Mouse (Mus musculus) layer of hippocampus, adult 2 months (tissue): ENCODE data around the gene Vdac1. TPM values are rescaled to one million over a fixed set of nuclear protein-coding genes. Genes with fewer than 3 reads are reported as not detected.

ENCODE experiments used
- DNase-seq, 2 experiments: peaks; one replicate each; pipeline ENCODE4 v3.0.0; 2022; ENCODE audit warnings: low spot score in 2 of 2
- H3K27ac ChIP-seq: fragments of 200-600 bp; 2 replicates; pipeline ENCODE4 v1.8.1; 2022
- H3K4me3 ChIP-seq: fragments of 200-600 bp; 2 replicates; pipeline ENCODE4 v1.8.1; 2022; ENCODE audit warnings: mild to moderate bottlenecking
- CTCF ChIP-seq: fragments of 200-600 bp; conservative IDR thresholded peaks from 2 replicates; pipeline ENCODE4 v1.8.1; 2022; ENCODE audit warnings: antibody characterized with exemption, mild to moderate bottlenecking, moderate library complexity
- total RNA-seq, 2 experiments: library from RNA; stranded (reverse); gene quantifications; 2 replicates each; pipeline ENCODE4 v1.2.3; 2021

The Vdac1 gene
- total RNA-seq, 2 experiments from 2014 or later = 513 to 524 TPM

GRCm38 (mm10) chr11:52395343-52395742, 34.7 kb downstream of the Vdac1 start:
- DNase-seq = no peak
- Histone ChIP-seq H3K4me3 (no peak overlapping the region), H3K27ac (no peak overlapping the region)
- peak; percentile 58 for TF ChIP-seq CTCF

GRCm38 (mm10) chr11:52395940-52396596, 35.4 kb downstream of the Vdac1 start, which contains the start of gene 9530068E07Rik:
Gene 9530068E07Rik, plus strand, starts transcription at chr11:52396428.
- no peak for TF ChIP-seq CTCF
- peak; percentile 94 for DNase-seq
- H3K4me3 ChIP-seq = peak within 1 kb of the TSS; percentile 100
- H3K27ac ChIP-seq = peak within 1 kb of the TSS; percentile 99

DNA sequence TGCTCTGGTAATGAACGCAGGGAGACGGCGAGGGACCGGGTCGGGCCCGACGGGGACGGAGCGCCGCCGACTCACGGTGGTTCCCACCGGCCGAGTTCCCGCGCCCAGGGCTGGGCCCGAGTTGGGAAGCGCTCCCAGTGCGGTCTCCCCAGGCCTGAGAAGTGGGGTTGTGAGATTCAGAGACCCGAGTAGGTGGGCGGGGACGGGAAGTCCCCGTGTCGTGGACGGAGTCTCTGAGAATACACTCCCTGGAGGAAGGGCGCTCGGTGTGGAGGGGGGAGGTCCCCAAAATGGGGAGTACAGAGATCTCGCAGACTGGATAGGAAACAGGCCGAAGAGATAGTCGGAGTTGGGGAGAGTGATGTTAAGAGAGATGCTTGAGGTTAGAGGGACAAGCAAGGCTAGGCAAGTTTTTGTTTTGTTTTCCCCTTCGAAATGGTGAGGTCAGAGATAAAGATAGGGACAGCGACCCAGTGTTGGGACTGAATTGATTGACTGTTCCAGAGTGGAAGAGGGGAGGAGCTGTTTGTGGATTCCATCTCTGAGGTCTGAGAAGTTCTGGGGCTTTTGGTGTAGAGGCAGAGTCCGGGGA, 36.0 kb downstream of the Vdac1 start:
- H3K27ac ChIP-seq = peak overlapping the region; percentile 99
- DNase-seq = peak in 1 of 2 experiments; percentile 22
- no peak for TF ChIP-seq CTCF
- peak overlapping the region; percentile 100 for H3K4me3 ChIP-seq

- peak overlapping the region; percentile 100 for H3K4me3 ChIP-seq
- no peak for DNase-seq
- TF ChIP-seq CTCF = peak; percentile 46
- no peak overlapping the region for H3K27ac ChIP-seq
These were observed 36.8 kb downstream of the Vdac1 start for GRCm38 (mm10) chr11:52397385-52397987.

- no peak overlapping the region for H3K27ac ChIP-seq
- TF ChIP-seq CTCF = no peak
- no peak for DNase-seq
These were observed 40.8 kb downstream of the Vdac1 start for GRCm38 (mm10) chr11:52401476-52401875.

GRCm38 (mm10) chr11:52402566-52402965, 41.9 kb downstream of the Vdac1 start:
- Histone ChIP-seq H3K4me3 (no peak overlapping the region), H3K27ac (no peak overlapping the region)
- no peak for TF ChIP-seq CTCF
- no peak for DNase-seq

More at GRCm38 (mm10) chr11:52401476-52401875, 40.8 kb downstream of the Vdac1 start:
- no peak overlapping the region for H3K4me3 ChIP-seq

DNA sequence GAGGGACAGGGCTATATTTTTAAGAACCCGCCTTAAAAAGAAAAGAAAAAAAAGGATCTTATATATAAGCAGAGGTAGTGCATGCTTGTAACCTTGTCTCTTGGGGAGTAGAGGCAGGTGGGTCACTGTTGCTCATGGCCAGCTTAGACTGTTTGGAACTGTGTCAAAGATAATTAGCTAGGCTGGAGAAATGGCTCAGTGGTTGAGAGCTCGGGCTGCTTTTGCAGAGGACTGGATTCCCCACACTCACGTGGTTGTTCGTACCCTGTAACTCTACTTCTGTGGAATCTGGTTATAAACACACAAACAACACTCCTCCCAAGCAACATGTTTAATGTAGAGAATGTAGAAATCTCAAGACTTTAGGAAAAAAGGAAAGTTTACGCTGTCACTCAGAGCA, 43.5 kb downstream of the Vdac1 start:
- no peak for TF ChIP-seq CTCF
- H3K27ac ChIP-seq = no peak overlapping the region
- DNase-seq = no peak
- no peak overlapping the region for H3K4me3 ChIP-seq

- no peak overlapping the region for H3K27ac ChIP-seq
- DNase-seq = no peak
- H3K4me3 ChIP-seq = no peak overlapping the region
- TF ChIP-seq CTCF = no peak
These were observed 44.6 kb downstream of the Vdac1 start for GRCm38 (mm10) chr11:52405196-52405688.

DNA sequence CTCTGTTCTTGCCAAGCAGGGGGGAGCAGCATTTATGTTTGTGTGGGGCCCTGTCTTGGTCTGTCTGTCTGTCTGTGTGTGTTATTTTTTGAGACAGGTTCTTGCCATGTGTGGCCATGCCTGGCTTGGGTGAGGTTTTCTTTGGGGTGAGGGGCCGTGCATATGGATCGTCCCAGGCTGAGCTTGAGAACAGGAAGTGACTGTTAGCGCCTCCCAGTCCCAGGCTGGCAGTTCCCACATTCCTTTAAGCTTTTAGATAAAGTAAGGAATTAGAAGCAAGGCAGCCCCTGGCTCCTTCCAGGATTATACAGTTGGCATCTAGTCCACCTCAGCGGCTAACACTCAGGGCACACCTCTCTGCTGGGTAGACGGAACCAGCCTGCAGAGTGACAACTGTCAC, 48.7 kb downstream of the Vdac1 start:
- no peak overlapping the region for H3K27ac ChIP-seq
- no peak for TF ChIP-seq CTCF
- no peak for DNase-seq
- H3K4me3 ChIP-seq = no peak overlapping the region

DNA sequence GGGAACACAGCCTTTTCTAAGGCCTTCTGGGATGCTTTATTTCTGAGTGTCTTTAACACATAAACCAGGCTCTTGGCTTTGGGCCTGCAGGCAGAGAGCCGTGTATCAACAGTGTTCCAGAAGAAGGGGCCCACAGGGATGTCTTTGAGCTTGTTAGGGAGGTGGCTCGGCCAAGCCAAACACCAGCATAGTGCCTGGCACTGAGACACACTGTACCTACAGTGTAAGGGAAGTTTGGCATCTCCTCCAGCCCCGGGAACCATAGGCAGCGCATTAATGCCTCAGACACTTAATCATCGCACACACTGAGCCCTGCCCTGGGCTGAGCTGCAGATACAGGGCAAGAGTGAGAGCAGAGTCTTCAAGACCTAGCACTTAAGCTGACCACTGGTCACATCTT, 57.7 kb downstream of the Vdac1 start:
- Histone ChIP-seq H3K27ac (no peak overlapping the region), H3K4me3 (no peak overlapping the region)
- no peak for TF ChIP-seq CTCF
- DNase-seq = no peak

DNA sequence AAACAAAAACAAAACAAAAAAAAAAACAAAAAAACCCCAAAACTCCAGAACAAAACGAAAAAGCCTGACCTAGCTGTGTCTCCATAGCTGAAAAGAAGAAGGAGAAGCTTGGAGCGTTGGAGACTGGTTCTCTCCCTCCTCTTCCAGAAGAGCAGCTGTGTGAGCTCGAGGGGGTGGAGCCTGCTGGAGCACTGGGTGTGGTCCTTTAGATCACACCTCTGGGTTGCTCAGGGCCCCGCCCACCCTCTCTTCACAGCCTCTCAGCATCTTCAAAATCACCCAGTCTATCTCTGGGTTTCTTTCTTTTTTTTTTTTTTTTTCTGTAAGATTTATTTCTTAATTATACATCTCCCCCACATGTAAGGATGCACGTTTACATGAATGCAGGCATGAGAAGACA, 58.6 kb downstream of the Vdac1 start:
- no peak for TF ChIP-seq CTCF
- Histone ChIP-seq H3K27ac (no peak overlapping the region), H3K4me3 (no peak overlapping the region)
- no peak for DNase-seq

DNA sequence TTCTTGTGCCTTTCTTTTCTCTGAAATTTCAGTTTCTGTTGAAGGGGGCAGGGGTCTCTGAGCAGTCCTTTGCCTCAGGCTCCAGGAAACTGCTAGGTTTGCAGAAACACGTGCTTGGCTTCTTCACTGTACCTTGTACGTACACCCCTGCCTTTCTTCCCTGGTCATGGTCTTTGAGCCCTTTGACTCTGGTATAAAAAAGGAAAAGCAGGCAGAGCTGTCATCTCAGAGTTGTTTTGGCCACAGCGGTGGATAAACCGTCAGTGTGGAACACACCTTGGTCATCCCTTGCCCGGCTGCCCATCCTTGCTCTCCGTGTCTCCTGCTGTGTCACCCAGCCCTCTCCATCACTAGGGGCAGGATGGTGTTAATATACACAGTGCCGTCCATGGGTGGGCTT, 59.2 kb downstream of the Vdac1 start:
- Histone ChIP-seq H3K4me3 (no peak overlapping the region), H3K27ac (no peak overlapping the region)
- TF ChIP-seq CTCF = no peak
- no peak for DNase-seq

DNA sequence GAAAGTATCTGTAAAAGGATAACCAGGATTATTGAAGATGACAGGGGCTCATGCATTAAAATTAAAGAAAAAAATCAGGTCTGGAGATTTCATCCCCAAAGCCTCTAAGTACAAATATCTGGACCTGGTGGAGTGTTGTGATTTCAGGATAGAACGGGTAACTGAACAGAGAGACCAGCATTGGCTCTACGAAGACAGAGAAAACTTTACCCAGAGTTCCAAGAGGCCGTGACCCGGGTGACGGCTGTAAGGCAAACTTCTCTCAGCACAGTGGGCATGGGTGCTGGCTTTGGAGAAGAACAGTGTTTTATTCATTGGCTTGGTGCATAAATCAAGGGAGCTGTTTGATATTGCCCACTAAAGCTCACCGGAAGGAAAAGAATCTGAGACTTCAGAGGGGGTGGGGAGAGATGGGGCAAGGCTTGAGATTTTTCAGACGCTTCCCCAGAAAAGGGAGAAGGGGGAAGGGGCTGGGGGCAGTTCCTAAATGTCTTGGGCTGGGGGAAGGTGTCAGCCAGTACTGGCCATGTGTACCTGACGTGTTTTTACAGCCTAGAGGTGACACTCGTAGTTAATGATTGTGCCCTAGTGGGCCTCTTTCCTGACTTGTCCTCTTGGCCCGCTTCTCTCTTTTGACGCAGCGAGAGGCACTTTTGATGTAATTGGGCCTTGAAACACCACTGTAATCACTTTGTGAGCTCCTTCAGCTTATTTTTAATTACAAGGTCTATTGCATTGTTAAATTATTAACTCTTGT, 59.8 kb downstream of the Vdac1 start:
- no peak for TF ChIP-seq CTCF
- DNase-seq = no peak
- H3K27ac ChIP-seq = no peak overlapping the region
- H3K4me3 ChIP-seq = no peak overlapping the region
